Mouse (Mus musculus) MEL (cell line): ENCODE measurements around the gene Tmem186.

Experiments used
- CTCF ChIP-seq, 3 experiments: IDR thresholded peaks in 2 of 3; conservative IDR thresholded peaks in 1 of 3; 2 replicates each; pipeline ENCODE4 v1.5.1; 2011 to 2012; ENCODE audit warnings: low read length in 3 of 3, low read depth in 2 of 3, mild to moderate bottlenecking in 2 of 3, improper control_type of control experiment in 1 of 3, inconsistent platforms in 1 of 3, mixed read lengths in 1 of 3, moderate library complexity in 1 of 3; ENCODE audit not compliant: control insufficient read depth in 1 of 3, insufficient read depth in 1 of 3, poor library complexity in 1 of 3, severe bottlenecking in 1 of 3
- EP300 ChIP-seq, 2 experiments: IDR thresholded peaks; 2 replicates each; pipeline ENCODE4 v1.6.1; 2011; ENCODE audit warnings: improper control_type of control experiment in 2 of 2, low read length in 2 of 2, low read depth in 1 of 2, mild to moderate bottlenecking in 1 of 2
- JUND ChIP-seq: IDR thresholded peaks from 2 replicates; pipeline ENCODE4 v1.6.1; 2011; ENCODE audit warnings: low read depth, mild to moderate bottlenecking, improper control_type of control experiment, low read length
- NELFE ChIP-seq: IDR thresholded peaks from 2 replicates; pipeline ENCODE4 v1.6.1; 2011; ENCODE audit warnings: low read depth, low read length, improper control_type of control experiment
- POLR2A ChIP-seq, 2 experiments: IDR thresholded peaks; 2 replicates each; pipeline ENCODE4 v1.6.1; 2011 to 2012; ENCODE audit warnings: low read length in 2 of 2, mild to moderate bottlenecking in 2 of 2, control low read depth in 1 of 2, improper control_type of control experiment in 1 of 2, low read depth in 1 of 2, moderate library complexity in 1 of 2; ENCODE audit not compliant: control insufficient read depth in 1 of 2, insufficient read depth in 1 of 2, poor library complexity in 1 of 2
- RCOR1 ChIP-seq: IDR thresholded peaks from 2 replicates; pipeline ENCODE4 v1.6.1; 2012; ENCODE audit warnings: low read depth, mild to moderate bottlenecking, inconsistent platforms, low read length, improper control_type of control experiment
- ZNF384 ChIP-seq: IDR thresholded peaks from 2 replicates; pipeline ENCODE4 v1.6.1; 2012; ENCODE audit warnings: low read depth, mild to moderate bottlenecking, inconsistent platforms, low read length, improper control_type of control experiment

DNA sequence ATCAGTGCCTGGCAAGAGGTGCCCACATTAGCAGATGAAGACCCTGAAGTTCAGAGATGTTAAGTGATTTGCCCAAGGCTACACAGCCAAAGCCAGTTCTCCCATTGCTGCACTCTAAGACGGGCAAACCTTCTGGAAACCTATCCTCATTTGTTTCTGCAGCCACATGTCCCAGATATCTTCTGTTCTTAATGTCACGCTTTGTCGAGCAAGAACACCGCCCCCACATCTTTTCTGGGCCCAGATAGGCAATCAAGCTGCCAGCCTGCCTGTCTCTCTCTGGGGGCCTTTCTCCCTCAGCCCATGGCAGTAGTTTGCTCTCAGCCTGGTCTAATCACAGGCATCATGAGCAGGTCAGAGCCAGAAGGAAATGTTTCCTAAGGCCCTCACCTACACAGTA is 41.2 kb downstream of the Tmem186 start:
- TF ChIP-seq CTCF (IDR thresholded peaks at IDR 0.05 in 2 of 3, conservative IDR thresholded peaks at IDR 0.05 in 1 of 3; ENCODE audit: control insufficient read depth in 1 of 3, insufficient read depth in 1 of 3, low read depth in 2 of 3, low read length in 3 of 3, poor library complexity in 1 of 3, severe bottlenecking in 1 of 3) (no peak), EP300 (IDR thresholded peaks at IDR 0.05; ENCODE audit: low read depth in 1 of 2, low read length in 2 of 2) (no peak), RCOR1 (no peak), JUND (no peak), NELFE (no peak), ZNF384 (no peak), POLR2A (IDR thresholded peaks at IDR 0.05; ENCODE audit: control insufficient read depth in 1 of 2, insufficient read depth in 1 of 2, low read depth in 1 of 2, low read length in 2 of 2, poor library complexity in 1 of 2) (no peak)
